Mouse (Mus musculus): Measurements from ENCODE around the gene Tff2.

The Tff2 gene

DNA sequence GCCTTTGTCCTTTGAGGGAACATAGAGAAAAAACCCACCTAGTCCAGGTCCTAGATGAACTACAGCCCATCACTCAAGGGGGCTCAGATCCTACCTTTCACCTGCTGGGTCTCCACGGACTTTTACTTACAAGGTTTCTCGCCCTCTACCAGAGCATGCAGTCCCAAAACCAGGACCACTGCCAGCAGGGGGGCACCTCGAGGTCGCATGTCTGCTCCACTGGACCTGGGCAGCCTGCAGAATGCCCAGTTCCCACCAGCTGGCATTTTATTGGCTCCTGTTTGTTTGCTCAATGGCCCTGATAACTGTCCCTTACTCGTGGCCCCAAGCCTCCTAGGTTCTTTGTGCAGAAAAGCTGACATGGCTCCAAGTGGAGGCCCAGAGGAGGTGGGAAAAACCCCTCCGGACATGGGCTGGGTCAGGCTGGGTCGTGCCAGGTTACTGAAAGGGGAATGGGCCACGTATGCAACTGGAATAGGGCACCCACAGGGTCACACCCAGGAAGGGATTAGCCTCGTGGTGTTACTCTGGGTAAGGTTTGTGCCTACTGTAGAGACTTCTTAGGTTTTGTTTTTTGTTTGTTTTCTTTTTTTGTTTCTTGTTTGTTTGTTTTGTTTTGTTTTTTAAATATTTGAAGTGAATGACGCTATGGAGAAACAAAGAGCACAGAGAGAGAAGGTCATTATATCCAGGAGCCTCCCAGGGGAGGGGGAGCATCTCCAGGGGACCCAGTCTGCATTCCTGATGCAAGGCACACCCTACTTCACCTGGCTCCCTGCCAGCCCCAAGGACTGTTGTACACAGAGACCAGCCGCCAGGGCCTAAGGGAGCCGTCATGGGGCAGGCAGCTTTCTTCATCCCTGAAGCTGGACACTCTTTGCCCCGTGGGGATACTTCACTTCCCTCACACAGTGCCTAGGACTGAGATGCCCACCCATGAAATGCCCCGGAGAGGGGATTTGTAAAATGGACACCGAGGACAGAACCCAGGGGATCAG is at the start of gene Tff2:
TSS of gene Tff2 (minus strand) at position 243 of the 998 bp plus-strand sequence.
- no peak for DNase-seq (ENCODE audit: low read depth, low spot score)

DNA sequence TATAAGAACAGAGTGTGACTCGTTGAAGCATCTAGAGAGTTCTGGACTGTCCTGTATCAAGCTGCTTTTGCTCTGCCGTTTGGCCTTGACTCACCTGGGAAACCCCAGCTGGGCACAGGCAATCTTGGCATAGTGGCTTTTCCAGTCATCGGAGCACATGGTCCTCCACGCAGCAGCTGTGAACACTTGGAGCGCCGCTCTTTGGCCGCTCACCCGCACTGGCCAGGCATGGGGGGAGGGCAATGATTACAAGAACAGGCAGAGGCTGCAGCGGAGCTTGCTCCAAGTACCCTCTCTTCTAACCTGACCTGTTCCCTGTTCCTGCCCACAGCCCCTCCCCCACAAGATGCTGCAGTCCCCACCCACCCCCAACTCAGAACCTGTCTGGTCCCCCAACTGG is 49.3 kb upstream of the Tff2 start:
- no peak for DNase-seq (ENCODE audit: low read depth, low spot score)

DNA sequence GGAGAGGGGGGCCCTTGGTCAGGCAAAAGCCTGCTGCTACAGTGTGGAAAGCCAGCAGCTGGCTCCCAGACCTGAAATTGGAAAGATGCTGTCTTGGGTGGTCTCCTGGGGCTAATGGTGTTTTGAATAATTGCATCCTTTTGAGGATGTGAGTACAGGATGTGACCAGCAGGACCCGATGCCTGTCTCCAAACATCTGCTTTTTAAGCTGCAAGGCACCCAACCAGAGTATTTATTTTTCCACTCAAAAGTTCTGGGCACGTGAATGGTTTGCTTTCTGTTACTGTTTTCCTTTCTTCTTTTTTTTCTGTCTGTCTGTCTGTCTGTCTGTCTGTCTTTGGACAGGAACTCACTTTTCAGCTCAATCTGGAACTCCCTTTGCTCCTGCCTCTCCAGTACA is 48.6 kb upstream of the Tff2 start:
- DNase-seq (ENCODE audit: low read depth, low spot score): no peak

DNA sequence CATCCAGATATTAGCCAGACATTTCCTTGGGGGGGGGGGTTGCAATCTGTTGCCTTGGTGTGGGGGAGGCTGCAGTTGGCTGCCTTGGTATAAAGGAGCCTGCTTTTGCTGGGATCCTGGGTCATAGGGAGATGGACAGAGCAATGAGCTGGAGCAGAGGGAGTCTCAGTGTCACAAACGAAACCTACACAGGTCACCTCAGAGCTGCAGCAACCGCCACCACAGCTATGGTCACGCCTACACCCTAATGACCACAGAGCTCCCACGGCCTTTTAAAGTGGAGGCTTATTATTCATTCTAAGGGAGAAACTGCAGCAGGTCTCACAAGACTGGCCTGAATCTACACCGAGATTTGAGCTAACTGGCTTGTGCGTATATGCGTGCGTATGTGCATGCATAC is 47.7 kb upstream of the Tff2 start:
- DNase-seq (ENCODE audit: low read depth, low spot score): no peak

DNA sequence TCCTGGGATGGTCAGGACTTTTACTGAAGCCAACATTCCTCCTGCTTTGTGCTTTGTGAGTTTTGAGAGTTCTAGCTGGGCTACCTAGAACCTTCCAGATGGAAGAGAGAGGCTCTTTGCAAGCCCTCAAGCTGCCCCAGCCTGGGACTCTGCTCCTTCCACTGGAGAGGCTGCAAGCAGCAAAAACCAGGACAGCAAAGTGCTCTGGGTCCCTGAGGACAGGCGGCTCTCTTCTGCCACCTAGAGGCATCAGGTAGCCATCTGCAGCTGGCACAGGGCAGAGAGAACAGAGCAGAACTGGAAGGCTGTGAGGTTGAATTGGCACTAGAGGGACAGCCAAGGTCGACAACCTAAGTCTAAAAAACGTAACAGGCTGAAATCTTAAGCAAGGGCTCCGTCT is 43.3 kb upstream of the Tff2 start:
- DNase-seq (ENCODE audit: low read depth, low spot score): no peak

DNA sequence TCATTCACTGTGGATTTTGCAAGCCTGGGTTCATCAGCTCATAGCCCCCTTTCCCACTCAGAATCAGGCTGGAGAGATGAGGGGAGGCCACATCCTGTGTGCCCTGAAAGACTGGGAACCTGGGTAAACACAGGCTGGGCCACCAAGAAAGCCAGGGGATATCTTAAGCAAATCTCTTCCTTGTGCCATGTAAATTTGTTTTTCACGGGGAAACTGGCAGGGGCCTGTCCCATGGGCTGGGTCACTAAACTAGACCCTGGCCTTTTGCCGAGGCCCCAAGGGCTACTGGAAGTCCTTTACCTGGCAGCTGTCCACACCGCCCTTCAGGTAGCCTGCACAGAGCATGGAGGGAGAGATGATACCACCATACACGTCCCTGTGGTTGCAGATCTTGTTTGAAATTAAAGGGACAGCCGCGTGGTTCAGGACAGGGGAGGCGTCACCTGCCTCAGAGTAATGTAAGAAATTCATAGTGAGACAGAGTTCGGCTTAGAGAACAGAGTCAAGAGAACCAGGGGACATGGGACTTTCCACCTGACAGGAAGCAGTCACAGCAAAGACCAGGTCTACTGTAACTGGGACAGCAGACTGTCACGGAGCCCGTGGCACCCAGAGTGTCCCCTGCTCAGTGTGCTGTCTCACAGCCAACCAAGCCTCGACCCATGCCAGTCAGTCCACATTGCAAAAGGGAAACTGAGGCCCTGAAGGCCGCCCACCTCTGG is 40.3 kb upstream of the Tff2 start:
- DNase-seq (ENCODE audit: low read depth, low spot score): no peak

DNA sequence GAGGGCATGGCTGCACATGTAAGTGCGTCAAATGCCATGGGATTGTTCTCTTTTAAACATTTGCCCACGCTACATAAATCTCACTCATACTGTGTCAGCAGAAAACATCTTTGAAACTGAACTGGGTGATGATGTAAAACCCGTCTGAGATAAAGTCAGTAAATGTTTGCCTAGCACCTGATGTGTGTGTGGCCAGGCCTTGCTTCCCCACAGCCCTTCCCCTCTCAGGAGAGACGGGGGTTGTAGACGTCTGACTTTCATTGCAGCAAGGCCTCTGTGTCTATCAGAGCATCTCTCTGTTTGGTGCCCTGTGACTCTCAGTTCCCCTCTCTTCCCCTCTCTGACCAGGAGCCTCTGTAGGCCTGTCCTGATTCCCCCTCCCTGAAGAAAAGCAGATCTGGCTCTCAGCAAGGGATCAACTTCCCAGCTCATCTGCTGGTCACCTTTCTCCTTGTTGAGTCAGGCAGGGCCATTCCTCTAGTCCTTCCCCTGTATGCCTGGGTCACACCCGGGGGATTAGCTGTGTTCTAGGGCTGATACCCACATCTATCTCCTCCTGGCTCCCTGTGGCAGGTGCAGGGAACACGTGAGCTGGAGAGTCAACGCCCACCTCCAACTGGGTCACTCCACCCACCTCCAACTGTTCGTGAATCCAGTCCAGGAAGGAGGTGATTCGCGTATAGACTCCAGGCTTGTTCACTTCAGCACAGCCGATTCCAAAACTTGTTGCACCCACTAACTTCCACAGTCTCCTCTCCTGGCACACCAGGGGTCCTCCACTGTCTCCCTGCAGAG is 39.3 kb upstream of the Tff2 start:
- no peak for DNase-seq (ENCODE audit: low read depth, low spot score)

DNA sequence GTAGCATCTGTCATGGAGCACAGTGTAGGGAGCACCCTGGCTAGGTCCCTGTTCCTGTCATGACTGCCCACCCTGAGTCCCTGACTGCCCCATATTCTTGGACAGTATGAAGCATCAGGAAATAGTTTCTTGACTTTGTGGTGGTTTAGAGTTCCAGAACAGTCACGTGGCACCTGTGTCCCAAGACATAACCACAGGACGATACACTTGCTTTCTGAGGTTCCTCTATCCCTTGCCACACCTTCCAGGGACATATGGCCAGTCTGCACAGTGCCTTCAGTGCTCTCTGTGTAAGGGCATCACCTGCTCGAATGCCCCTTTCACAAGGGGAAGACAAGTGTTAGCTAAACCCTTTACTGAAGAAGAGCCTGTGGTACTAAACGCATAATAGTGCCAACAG is 37.4 kb upstream of the Tff2 start:
- no peak for DNase-seq (ENCODE audit: low read depth, low spot score)

DNA sequence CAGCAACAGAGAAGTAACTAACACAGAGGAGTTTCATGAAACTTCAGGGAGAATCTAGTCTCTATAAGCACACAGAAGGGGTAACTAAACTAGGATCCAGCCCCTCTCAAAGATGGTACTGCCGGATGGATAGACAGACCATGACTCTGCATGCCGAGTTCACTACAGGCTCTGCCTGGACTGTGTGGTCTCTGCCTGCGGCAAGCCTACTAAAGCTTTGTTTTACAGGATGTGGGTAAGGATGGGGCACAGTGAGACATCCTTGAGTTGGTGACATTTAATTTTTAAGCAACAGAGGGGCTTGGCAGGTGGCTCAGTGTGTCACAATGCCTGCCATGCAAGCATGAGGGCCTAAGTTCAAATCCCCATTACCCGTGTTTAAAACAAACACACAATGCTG is 32.2 kb upstream of the Tff2 start:
- no peak for DNase-seq (ENCODE audit: low read depth, low spot score)

DNA sequence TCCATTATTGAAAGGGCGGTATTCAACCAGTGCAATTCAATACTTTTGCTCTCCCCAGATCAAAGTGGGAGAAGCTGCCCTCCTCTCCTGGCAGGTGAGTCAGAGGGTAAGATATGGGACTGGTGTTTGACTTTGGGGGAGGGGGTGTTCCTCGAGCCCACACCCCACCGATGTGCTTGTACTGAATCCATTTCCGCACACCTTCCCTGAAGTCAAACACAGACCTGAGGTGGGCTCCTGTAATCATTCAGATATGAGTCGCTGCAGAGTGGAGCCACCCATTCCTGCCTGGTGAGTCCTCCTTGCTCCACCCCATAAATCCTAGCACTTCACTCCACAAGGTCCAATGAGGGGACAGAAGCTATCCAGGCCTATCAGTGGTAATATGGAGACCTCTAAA is 25.7 kb upstream of the Tff2 start:
- no peak for DNase-seq (ENCODE audit: low read depth, low spot score)

DNA sequence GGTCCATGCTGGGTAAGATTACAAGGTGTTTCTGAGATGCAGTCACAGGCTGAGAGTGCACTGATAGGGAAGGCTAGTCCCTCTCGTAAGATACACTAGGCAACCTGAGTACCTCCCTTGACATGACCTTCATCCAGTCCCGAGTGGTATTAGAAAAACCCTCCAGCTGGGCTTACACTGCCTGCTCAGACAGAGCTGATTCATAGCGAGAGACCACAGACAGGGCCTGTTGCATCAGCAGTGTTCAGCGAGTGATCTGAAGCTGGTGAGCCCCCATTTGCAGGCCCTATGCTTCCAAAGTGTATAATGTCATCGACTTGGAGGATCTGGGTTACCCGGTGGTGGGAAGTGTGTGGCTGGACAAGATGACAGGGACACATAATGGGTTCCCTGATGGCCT is 21.0 kb upstream of the Tff2 start, which contains the start of gene Tff1:
TSS of gene Tff1 (minus strand) at position 151 of the 400 bp plus-strand sequence.
- no peak for DNase-seq (ENCODE audit: low read depth, low spot score)

DNA sequence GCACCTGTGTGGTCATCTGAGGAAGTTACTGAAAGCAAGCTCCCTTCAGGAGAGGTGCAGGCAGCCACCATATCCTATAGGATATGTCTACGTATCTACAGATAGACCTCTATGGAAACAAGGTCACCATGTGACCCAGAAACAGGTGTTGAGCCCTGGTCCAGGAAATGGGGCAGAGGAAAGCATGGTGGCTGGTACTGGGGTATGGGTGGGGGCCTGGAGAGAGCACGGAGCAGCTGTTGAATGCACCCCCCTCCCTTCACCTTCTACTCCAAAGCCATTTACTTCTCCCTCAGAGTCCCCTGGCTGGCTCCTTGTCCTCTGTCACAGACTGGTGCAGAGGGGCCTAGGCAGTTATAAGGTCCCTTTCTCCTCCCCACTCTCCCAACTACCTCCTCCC is 19.7 kb upstream of the Tff2 start:
- no peak for DNase-seq (ENCODE audit: low read depth, low spot score)

DNA sequence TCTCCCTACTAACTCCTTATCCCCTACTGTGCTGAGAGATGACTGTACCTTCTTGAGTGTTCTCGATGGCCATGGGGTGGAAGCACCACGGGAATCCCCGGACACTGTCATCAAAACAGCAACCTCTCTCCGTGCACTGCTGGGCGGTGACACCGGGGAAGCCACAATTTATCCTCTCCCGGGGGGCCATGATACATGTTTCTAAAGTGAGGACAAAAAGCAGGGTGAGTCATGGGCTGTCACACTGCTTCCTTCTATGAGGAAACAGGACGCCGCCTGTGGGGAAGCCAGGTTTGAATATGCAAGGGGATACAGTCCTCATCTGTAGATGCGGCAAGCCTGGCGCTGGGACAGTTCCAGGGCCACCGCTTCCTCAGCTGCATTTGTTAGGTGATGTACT is 18.5 kb upstream of the Tff2 start:
- DNase-seq (ENCODE audit: low read depth, low spot score): no peak

DNA sequence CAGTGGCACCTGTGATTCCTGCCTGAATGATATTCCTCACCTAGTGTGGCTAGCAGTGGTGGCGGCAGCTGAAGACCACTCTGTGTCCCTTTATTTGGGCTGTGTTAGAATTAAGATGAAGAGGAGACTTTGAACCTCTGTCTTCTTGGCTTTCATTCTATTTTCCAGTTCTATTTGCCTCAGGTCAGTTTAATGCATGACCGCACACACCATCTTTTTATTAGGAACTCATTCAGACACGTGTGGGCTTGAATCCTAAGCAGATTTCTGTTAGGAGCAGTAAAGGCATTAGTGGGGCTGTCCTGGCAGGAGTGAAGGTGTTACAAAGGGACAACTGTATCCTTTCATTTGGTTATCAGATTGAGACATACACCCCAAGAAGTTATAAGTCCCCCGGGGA is 16.2 kb upstream of the Tff2 start:
- no peak for DNase-seq (ENCODE audit: low read depth, low spot score)

DNA sequence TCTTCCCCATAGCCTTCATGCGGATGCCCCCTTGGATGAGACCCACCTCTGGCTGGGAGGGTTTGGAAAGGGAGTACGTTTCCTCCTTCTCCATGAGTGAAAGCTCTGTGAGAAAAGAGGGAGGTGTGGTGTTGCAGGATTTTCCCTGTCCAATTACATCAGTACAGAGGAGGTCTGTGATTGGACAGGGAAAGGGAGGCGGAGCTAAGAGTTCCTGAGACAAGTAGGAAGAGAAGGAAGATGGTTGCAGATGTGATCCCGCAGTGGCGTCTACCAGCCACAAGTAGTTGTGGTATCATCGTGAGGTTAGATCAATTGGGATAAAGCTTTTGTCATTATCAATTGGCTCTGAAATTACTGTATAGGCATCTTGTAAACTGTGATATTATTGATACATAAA is 13.8 kb upstream of the Tff2 start:
- no peak for DNase-seq (ENCODE audit: low read depth, low spot score)

DNA sequence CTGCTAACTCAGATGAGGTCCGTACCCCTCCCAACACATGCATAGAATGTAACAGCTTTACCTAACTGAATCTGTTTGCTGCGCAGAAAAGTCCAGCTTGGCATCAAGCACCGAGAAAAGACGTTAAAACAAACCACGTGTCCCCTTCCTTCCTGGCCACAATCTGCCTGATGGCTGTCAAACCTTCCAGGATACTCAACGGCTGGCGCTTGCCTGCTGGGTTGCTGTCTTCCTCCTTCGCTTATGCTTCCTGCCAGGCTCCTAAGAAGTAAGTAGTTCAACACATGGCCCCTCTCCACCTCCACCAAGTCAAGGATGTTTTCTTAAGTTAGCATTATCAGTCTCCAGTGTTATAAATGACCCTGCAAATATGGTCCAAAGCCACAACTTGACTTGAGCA is 9.7 kb upstream of the Tff2 start:
- no peak for DNase-seq (ENCODE audit: low read depth, low spot score)

DNA sequence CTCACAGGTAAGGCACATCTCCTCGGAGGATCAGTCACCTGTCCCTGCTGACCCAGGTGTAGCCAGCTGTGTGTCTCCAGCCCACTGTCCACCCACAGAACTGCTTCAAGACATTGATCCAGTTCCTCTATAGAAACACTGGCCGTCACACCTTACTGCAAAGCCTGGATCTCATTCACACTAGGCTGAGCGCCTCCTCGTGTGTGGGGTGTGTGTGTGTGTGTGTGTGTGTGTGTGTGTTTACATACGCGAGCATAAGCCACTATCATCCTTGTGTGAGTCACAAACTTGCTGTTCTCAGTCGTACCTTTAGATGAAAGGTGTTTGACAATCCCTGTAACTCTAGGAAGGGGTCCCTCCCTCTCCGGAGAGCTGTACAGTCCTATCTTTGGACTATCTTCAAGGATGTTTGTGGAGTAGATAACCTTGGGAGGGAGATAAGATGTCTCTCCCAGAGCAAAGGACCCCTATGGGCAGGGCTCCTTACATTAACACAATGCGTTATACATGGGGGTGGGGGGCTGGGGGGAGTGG is 9.0 kb upstream of the Tff2 start:
- DNase-seq (ENCODE audit: low read depth, low spot score): no peak

DNA sequence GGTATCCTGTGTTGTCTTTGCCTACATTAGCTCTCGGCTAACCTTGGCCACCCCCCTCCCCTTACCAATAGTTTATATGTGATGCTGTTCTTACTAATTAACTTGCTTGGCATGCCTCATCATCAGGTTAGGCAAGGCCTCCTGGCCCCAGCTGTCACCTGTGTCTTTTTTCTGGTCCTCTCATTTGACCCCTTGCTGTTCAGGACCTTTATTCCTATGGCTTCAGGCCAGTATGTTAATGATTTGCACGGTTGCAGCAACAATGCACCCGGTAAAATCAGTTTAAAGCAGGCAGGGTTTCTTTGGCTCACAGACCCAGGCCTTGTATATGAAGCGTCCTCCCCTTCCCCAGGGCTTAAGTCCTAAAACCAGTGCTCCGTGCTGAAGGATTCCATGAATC is 8.4 kb upstream of the Tff2 start:
- DNase-seq (ENCODE audit: low read depth, low spot score): no peak

DNA sequence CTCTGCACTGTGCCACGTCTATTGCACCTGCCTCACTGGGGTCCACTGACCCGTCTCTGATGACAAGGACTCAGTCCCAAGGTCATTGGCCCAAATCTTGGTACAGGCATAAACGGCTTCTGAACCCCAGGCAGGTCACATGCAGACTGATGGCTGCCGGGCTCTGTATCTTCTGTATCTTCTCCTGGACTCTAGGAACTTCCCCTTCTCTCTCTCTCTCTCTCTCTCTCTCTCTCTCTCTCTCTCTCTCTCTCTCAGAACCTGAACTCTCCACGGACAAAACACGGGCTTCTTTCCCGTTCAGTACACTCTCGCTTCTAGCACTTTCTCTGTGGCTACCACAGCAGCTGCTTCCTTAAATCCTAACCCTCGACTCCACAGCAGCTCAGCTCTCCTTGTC is 1.9 kb upstream of the Tff2 start:
- no peak for DNase-seq (ENCODE audit: low read depth, low spot score)

DNA sequence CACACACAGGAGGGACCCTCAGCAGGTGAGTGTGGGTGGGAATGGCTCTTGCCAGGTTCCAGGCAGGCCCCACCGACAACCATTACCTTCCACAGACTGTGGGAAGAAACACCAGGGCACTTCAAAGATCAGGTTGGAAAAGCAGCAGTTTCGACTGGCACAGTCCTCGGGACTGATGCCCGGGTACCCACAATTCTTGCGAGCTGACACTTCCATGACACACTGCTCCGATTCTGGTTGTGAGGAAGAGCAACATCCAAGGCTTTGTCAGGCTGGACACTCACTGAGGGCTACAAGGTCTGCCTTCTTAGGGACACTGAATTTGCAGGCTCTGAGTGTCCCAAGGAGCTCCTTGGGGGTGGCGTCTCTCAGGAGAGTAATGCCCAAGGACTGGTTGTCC is 2.0 kb downstream of the Tff2 start:
- DNase-seq (ENCODE audit: low read depth, low spot score): no peak

DNA sequence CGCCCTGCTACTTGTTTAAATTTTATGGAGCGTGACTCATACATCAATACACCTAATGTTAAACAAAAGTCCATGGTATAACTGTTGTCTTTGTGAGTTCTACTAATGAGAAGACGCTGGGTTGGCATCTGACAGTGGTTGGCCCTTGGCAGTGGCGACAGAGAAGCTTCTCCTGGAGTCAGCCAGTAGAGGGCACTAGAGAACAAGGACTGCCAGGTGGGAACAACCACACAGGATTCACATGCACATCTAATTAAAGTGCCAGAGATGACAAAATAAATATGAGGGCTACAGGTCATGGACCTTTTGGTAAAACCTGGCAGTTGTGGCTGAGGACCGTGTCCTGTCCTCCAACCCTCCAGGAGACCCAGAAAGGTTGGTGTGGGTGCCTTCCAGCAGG is 5.7 kb downstream of the Tff2 start:
- DNase-seq (ENCODE audit: low read depth, low spot score): peak; percentile 54

DNA sequence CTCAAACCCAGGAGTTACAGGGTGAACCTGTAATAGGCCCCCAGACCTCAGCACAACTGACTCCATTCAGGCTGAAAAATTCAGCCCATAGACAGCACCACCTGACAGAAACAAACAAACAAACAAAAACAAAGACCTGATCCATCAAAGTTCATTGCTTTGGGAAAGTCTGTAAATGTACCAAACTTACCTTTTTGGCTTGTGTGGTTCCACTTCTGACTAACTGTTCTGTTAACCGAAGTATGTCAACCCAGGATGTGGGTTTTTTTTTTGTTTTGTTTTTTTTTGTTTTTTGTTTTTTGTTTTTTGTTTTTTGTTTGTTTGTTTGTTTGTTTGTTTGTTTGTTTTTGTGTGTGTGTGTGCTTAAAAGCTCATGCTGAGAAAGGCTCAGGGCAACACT is 7.3 kb downstream of the Tff2 start:
- no peak for DNase-seq (ENCODE audit: low read depth, low spot score)

Measured in c-Kit-negative CD71-positive TER-119-positive erythroid progenitor cells, embryonic 14.5 days (primary cell).